Mouse (Mus musculus) C2C12 (cell line): ENCODE data around the gene Camk2d. TPM values are rescaled to one million over a fixed set of nuclear protein-coding genes. Genes with fewer than 3 reads are reported as not detected.

Experiments used
- H3K27me3 ChIP-seq: one replicate; pipeline ENCODE4 v1.6.1; 2011; ENCODE audit not compliant: control insufficient read depth, insufficient read depth, insufficient read length
- H3K36me3 ChIP-seq: one replicate; pipeline ENCODE4 v1.6.1; 2011; ENCODE audit not compliant: control insufficient read depth, insufficient read depth
- H3K4me3 ChIP-seq: one replicate; pipeline ENCODE4 v1.5.1; 2011; ENCODE audit warnings: mild to moderate bottlenecking, control low read depth; ENCODE audit not compliant: poor library complexity, insufficient read depth, severe bottlenecking
- H3K79me2 ChIP-seq: one replicate; pipeline ENCODE4 v1.6.1; 2011; ENCODE audit not compliant: control insufficient read depth, insufficient read depth
- H3K79me3 ChIP-seq: one replicate; pipeline ENCODE4 v1.6.1; 2011; ENCODE audit warnings: low read depth, control low read depth
- H3ac ChIP-seq: one replicate; pipeline ENCODE3; 2011; ENCODE audit warnings: low read depth; ENCODE audit not compliant: control insufficient read depth, insufficient read length
- CEBPB ChIP-seq: IDR thresholded peaks from one replicate; pipeline ENCODE4 v1.6.1; 2011; ENCODE audit warnings: low read depth, mild to moderate bottlenecking, control low read depth, moderate library complexity
- CTCF ChIP-seq: IDR thresholded peaks from one replicate; pipeline ENCODE4 v1.5.1; 2011; ENCODE audit not compliant: control insufficient read depth, insufficient read depth, insufficient read length
- FOSL1 ChIP-seq: IDR thresholded peaks from one replicate; pipeline ENCODE4 v1.8.0; 2011; ENCODE audit warnings: mild to moderate bottlenecking, low read length; ENCODE audit not compliant: poor library complexity, insufficient read depth, severe bottlenecking
- MAX ChIP-seq: IDR thresholded peaks from one replicate; pipeline ENCODE4 v1.6.1; 2011; ENCODE audit warnings: mild to moderate bottlenecking, control low read depth
- MYOD1 ChIP-seq: IDR thresholded peaks from one replicate; pipeline ENCODE4 v1.6.1; 2011; ENCODE audit warnings: low read depth; ENCODE audit not compliant: control insufficient read depth, insufficient read length
- MYOG ChIP-seq: IDR thresholded peaks from one replicate; pipeline ENCODE4 v1.6.1; 2011; ENCODE audit not compliant: control insufficient read depth, insufficient read length; ENCODE audit errors: extremely low read depth
- USF1 ChIP-seq: IDR thresholded peaks from one replicate; pipeline ENCODE4 v1.6.1; 2011; ENCODE audit warnings: low read depth, mild to moderate bottlenecking, control low read depth, moderate library complexity
- polyA plus RNA-seq: library from polyadenylated mRNA; unstranded; fragments of >200 nt; fragmentation: generic; extraction: Trizol; gene quantifications from one replicate; pipeline ENCODE4 v1.2.1, GENCODE M21; 2012; ENCODE audit warnings: missing spikeins

Gene Camk2d
- polyA plus RNA-seq, 1 experiment, result 23.5 TPM

DNA sequence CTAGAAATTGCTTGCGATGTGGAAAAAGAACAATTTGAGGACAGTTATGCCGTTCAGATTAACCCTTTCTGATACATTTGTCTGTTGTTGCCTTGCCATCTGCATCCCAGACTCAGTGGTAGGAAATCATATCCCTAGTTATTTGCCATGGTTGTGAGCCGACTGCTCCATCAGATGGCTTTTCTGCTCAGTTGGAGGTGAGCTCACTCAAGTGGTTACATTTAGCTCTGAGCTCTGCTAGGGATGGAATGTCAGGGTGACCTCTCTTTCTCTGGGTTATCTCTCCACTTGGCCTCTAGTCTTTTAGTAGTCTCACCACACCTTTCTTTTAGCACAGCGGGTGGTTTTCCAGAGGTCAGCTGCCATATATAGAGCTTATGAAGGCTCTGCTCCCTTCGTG, 127.4 kb downstream of the Camk2d start:
- H3K36me3 ChIP-seq, result no peaks in the 10 kb centered on the region
- H3ac ChIP-seq, result no peak overlapping the region
- TF ChIP-seq MYOD1 (no peak), MAX (no peak), MYOG (no peak), FOSL1 (no peak), USF1 (no peak), CEBPB (no peak), CTCF (no peak)
- no peaks in the 10 kb centered on the region for H3K27me3 ChIP-seq
- H3K79me2 ChIP-seq, result peaks cover 73% of the 10 kb centered on the region
- H3K4me3 ChIP-seq, result no peak overlapping the region
- peaks cover 21% of the 10 kb centered on the region for H3K79me3 ChIP-seq

DNA sequence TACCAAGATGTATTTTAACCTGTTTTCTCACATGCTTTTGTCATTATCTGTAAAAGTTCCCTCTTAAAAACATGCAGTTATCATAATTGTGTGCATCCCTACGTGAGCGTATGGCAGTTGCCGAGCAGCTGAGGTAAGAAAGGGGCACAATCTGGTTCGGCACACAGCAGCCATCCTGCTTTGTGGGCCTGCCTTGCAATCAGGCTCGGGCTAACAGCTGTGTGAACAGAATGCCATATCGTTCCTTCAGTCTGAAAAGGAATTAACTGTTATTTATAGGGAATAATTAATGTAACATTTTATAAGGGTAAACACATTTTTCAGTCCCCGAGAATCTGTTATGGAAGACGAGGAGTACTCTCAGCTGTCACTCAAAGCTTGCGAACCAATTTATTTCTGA, 129.5 kb downstream of the Camk2d start:
- H3K36me3 ChIP-seq, result no peaks in the 10 kb centered on the region
- H3K79me3 ChIP-seq, result peaks cover 21% of the 10 kb centered on the region
- H3ac ChIP-seq, result no peak overlapping the region
- no peak overlapping the region for H3K4me3 ChIP-seq
- TF ChIP-seq CEBPB, result no peak
- no peak for TF ChIP-seq MYOG
- no peak for TF ChIP-seq CTCF
- TF ChIP-seq MYOD1, result no peak
- no peak for TF ChIP-seq USF1
- TF ChIP-seq MAX, result no peak
- no peak for TF ChIP-seq FOSL1
- H3K79me2 ChIP-seq, result peaks cover 76% of the 10 kb centered on the region
- H3K27me3 ChIP-seq, result no peaks in the 10 kb centered on the region

DNA sequence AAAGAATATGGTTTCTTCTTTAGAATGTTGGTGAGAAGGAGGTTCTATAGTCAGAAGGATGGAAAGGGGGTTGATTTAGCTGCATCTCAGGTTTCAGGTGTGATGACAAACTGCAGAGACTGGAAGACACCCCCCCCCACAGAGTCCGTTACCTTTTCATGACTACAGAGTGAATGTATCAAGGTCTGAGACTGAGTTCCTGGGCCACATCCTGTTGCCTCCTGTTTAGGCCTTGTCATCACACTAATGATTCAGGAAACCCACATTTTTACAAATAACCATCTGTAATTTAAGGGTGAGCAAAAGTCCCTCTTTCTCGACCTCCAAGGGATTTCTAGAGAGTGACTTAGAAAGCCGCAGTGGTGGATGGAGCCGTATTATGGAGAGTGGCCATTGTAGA, 131.3 kb downstream of the Camk2d start:
- H3K79me3 ChIP-seq, result peaks cover 23% of the 10 kb centered on the region
- TF ChIP-seq MYOG (no peak), USF1 (no peak), MAX (no peak), FOSL1 (no peak), CTCF (no peak), MYOD1 (no peak), CEBPB (no peak)
- peaks cover 67% of the 10 kb centered on the region for H3K79me2 ChIP-seq
- H3K36me3 ChIP-seq, result no peaks in the 10 kb centered on the region
- no peak overlapping the region for H3K4me3 ChIP-seq
- H3ac ChIP-seq, result no peak overlapping the region
- H3K27me3 ChIP-seq, result no peaks in the 10 kb centered on the region

DNA sequence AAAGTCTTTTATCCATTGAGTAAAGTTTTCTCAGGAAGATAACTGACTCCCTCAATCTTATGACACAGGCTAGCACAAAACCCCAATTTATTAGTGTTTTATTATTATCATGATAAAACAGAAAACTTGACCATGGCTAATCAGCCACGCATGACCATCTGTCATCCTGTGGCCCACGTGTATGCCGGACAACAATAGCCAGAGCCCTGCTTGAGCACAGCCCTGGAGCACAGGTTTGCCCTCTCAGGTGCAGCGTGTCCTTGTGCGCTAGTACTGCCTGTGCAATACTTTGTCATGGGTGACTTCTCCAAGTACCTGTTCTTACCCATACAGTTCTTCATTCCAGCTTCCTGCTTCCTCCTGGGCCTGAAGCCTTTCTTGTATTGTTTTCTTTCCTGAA, 134.3 kb downstream of the Camk2d start:
- Histone ChIP-seq H3ac (no peak overlapping the region), H3K27me3 (no peaks in the 10 kb centered on the region), H3K79me3 (peaks cover 22% of the 10 kb centered on the region), H3K79me2 (peaks cover 50% of the 10 kb centered on the region), H3K4me3 (no peak overlapping the region), H3K36me3 (no peaks in the 10 kb centered on the region)
- TF ChIP-seq USF1 (no peak), CEBPB (no peak), MYOG (no peak), MAX (no peak), CTCF (no peak), MYOD1 (no peak), FOSL1 (no peak)

DNA sequence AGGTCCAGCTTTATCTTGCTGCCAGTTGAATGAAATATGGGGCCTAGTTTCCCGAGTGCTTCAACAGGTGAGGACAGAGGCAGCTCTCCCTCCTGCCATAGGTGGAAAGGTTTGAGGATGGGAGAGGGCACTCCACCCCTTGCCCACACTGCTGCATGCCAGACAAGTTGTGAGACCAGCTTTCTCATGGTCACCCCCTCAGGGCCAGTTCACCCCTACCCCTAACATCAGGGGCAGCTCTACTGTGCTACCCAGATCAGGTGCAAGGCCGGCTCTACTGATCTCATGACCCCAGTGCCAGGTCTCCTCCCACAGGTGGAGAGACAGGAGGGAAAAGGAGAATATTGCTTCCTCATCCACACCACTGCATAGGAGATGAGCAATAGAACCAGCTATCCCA, 136.2 kb downstream of the Camk2d start:
- H3ac ChIP-seq, result no peak overlapping the region
- no peaks in the 10 kb centered on the region for H3K36me3 ChIP-seq
- H3K27me3 ChIP-seq, result no peaks in the 10 kb centered on the region
- H3K79me3 ChIP-seq, result peaks cover 19% of the 10 kb centered on the region
- H3K4me3 ChIP-seq, result no peak overlapping the region
- H3K79me2 ChIP-seq, result peaks cover 44% of the 10 kb centered on the region
- TF ChIP-seq FOSL1 (no peak), USF1 (no peak), MAX (no peak), CEBPB (no peak), CTCF (no peak), MYOD1 (no peak), MYOG (no peak)

DNA sequence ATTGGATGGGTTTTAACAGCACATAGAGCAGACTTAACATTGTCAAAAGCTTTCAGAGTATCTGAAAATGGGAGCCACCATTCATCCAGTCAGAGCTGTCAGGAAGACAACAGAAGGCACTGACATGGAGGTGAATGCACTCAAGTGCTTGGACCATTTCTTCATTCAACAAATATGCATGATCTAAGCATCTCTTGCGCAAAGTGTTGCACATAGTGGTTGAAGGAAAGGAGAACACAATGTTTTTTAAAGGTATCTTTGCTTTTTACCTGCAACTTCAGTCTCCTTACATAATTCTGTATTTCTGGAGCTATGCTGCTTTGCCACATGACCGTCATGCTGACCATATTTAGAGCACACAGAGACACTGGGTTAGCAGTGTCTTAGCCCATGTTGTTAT, 138.4 kb downstream of the Camk2d start:
- Histone ChIP-seq H3K27me3 (no peaks in the 10 kb centered on the region), H3K79me3 (peaks cover 15% of the 10 kb centered on the region), H3K4me3 (no peak overlapping the region), H3K36me3 (no peaks in the 10 kb centered on the region), H3K79me2 (peaks cover 46% of the 10 kb centered on the region), H3ac (no peak overlapping the region)
- TF ChIP-seq CEBPB (peak; percentile 78), MYOG (no peak)
